Mouse (Mus musculus) left cerebral cortex, postnatal 14 days (tissue): Measurements from ENCODE around the gene Igf2bp3. TPM values are rescaled to one million over a fixed set of nuclear protein-coding genes. Genes with fewer than 3 reads are reported as not detected.

ENCODE experiments used
- DNase-seq, 2 experiments: peaks; one replicate each; pipeline ENCODE4 v3.0.0; 2021 to 2022; ENCODE audit warnings: low spot score in 2 of 2, mixed read lengths in 1 of 2
- intact Hi-C: fragments of 180-260 bp; cut with DNase I; formaldehyde crosslinking; loops from one replicate; pipeline ENCODE4 v1.15.1; 2025
- total RNA-seq, 2 experiments: library from RNA; stranded (reverse); gene quantifications; 2 replicates each; pipeline ENCODE4 v1.2.3; 2021

Igf2bp3 gene
- total RNA-seq, 2 experiments from 2014 or later, result 0.18 to 0.47 TPM

DNA sequence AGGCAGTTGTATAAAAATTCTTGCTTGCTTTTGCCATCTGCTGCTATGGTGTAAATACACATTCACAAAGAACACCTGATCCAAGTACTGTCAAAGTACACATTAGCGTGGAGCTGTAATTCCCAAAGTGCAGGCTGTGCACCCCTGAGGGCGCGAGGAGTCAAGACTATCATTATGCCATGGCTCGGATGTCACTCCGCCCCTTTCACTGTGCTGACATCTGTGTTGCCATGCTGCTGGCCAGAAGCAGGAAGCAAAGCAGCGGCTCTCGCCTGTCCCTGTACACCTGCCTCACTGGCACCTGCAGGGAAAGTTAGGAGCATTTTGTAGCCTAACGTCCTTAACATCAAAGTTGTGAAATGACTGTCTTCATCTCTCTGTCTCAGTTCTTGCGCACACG lies 19.6 kb downstream of the Igf2bp3 start:
- intact Hi-C loops, result no loop called here

GRCm38 (mm10) chr6:49194536-49194935 lies 20.2 kb downstream of the Igf2bp3 start:
- DNase-seq, result no peak
- intact Hi-C loops, result loop anchor here (5.0 kb wide), 1 partner anchor 137 kb away; no protein-coding TSS in a partner anchor

More for the DNA sequence above, 19.6 kb downstream of the Igf2bp3 start:
- DNase-seq, result no peak

DNA sequence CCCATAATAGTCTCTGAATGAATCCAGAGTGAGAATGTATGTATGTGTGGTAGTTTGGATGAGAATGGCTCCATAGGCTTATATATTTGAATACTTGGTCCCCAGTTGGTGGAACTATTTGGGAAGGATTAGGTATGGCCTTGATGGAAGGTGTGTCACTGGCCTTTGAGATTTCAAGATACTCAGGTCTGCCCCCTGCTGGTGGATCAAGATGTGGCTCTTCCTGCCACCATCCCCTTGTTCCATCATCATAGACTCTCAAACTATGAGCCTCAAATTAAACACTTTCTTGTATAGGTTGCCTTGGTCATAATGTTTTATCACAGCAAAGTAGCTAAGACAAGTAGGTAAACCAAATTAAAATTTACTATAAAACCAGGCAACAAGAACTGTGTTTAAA lies 25.4 kb downstream of the Igf2bp3 start:
- intact Hi-C loops, result no loop called here

GRCm38 (mm10) chr6:49187299-49187698 lies 27.5 kb downstream of the Igf2bp3 start:
- intact Hi-C loops, result no loop called here
- no peak for DNase-seq

More for the DNA sequence above, 25.4 kb downstream of the Igf2bp3 start:
- DNase-seq, result no peak

DNA sequence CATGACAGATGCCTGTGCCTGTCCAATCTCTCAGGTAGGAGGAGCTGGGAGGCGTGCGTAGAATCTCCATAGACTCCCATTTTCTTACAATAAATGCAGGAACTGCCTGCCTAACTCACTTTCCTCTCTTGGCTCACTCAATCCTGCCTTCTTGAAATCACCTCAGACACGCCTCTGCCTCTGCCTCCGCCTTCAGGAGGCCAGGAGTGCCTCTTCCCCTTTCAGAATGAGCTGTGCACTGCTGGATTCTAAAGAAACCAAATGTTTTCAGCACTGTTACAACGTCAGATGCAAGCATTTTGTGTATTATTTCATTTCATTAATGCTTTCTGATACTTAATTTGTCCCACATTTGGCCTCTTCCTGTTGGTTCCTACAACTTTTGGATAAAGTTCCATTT lies 38.7 kb downstream of the Igf2bp3 start:
- DNase-seq, result no peak
- intact Hi-C loops, result no loop called here

DNA sequence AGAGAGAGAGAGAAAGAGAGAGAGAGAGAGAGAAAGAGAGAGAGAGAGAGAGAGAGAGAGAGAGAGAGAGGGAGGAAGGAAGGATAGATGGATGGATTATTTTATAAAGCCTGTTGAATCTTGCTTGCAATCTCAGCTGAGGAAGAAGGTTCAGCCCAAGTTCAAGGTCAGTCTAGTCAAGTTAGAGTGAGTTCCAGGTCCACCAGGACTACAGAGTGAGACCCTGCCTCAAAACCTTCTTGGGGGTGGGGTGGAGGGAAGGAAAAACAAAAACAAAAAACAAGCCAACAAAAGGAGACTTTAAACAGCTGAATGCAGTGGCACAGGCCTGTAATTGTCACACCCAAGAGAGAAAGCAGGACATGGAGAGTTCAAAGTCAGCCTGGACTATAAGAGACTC lies 40.1 kb downstream of the Igf2bp3 start:
- no peak for DNase-seq
- intact Hi-C loops, result no loop called here

DNA sequence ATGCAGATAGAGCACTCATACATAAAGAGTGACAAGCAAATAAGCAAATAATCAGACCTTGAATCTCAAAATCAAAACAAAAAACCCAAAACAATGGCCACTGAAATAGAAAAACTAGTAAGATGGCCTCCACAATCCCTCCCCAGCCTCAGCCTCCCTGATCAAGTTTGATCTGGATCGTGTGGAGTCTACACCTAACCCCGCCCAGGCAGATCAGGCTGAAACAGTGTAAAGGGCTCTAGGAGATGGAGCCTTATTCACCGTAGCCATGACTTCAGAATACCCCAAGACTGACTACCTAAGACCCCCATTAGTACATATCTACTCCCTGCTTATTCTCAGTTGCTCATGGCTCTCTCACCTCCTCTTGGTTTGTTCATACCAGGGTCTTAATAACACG lies 41.1 kb downstream of the Igf2bp3 start:
- DNase-seq, result no peak
- intact Hi-C loops, result no loop called here

- DNase-seq, result no peak
- intact Hi-C loops, result no loop called here
These were observed 41.5 kb downstream of the Igf2bp3 start for GRCm38 (mm10) chr6:49173265-49173664.

DNA sequence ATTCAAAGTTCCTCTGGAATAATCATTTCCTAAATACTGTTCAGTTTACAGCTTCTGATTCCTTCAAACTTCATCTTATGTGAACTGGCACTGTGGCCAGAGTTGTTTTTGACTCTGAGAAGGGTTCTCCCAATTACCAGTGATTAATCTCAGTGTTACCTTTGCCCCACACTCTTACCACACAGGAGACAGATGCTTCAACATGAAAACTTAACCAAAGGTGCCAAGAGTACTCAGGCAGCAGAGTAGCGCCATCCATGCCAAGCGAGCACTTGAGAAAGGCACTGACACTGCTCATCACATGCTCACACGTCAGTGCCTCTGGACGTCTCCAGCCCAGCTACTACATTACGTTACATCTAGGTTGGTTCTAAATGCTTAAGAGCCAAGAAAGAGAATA lies 43.5 kb downstream of the Igf2bp3 start:
- intact Hi-C loops, result no loop called here
- no peak for DNase-seq

GRCm38 (mm10) chr6:49168648-49169047 lies 46.1 kb downstream of the Igf2bp3 start:
- intact Hi-C loops, result no loop called here
- no peak for DNase-seq

DNA sequence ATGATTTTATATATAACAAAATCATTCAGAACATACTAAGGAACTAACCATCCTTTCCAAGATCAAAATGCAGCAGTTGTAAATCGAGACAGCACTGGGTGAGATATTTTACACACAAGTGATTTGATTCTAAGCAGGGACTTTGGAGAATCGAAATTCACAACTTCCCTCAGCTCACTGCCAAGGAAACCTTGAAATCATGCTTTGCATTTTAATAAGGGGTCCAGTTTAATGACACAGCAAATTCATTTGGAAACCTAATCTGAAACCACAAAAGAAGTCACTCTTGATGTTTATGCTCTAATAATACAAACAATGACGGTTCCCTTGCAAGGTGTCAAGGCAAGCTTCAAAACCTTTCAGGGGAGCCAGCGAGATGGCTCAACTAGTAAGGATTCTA lies 47.4 kb downstream of the Igf2bp3 start:
- DNase-seq, result no peak
- intact Hi-C loops, result no loop called here

DNA sequence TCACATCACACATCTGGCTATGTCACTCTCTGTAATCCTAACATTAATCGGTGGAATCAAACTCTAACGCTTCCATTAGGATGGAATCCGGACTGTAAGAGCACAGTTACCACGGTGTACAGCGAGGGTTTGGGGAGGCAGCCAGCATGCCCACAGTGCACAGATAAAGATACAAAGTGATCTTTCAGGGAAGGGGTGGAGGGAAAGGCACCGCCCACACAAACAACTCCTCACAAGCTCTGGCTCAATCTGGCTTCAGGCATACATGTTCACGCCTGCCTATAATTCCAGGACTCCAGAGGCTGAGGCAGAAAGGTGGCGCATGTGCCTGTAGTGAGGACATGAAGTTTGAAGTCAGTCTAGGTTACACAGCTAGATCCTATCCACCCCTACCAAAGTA lies 48.4 kb downstream of the Igf2bp3 start:
- intact Hi-C loops, result no loop called here
- no peak for DNase-seq

- intact Hi-C loops, result no loop called here
These were observed 48.9 kb downstream of the Igf2bp3 start for GRCm38 (mm10) chr6:49165855-49166254.

DNA sequence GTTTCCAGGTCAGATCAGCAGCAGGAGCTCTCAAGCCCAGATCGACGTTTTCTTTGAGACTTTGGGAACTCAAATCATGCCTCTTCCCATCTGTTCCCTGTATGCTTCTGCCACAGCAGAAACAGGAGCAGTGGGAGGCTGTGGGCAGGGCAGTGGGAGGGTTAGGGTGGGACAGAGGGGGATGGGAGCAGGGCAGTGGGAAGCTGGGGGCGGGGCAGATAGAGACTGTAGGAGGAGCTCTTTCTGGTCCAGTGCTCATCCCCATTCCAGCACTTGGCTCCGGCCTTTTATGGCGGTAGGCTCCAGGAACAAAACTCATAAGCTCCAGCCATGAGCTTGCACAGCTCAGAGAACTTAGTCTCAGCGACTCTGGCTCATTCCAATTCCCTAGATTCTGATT lies 49.7 kb downstream of the Igf2bp3 start:
- intact Hi-C loops, result no loop called here
- no peak for DNase-seq

More at GRCm38 (mm10) chr6:49165855-49166254, 48.9 kb downstream of the Igf2bp3 start:
- no peak for DNase-seq

DNA sequence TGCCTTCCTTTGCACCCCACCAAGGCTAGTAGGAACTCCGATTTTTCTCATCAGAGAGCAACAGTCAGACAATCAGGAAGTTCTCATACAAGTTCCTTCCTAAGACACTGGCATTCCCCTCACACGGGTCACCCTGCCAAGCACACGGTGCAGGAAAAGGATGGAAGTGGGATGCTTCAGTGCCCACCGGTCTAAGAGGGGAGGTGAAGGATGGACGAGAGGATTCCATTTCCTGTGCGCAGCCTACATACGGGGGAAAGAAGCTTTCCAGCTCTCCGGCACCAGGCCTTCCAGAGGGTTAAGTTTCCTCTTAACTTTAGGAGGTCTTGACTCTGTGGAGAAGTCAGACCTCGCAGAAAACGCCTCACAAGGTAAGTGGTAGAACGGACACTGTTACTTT lies 50.1 kb downstream of the Igf2bp3 start:
- intact Hi-C loops, result no loop called here
- no peak for DNase-seq

DNA sequence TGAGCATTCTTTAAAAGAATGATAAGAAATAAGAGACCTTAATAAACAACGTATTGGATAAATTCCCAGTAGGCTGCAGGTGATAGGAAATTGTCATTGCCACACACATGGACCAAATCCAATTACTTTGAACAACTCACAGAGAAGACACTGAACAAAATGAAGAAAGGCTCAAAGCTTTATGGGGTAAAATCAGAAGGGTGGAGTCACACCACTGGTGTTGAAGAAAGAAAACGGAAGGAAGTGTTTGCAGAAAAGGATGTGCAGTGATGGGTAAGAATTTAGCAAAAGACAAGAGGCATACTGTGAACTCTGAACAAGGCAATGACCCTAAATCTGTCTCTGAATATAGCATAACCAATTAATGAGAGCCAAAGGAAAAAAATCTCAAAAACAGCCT lies 54.8 kb downstream of the Igf2bp3 start:
- intact Hi-C loops, result no loop called here
- DNase-seq, result no peak

DNA sequence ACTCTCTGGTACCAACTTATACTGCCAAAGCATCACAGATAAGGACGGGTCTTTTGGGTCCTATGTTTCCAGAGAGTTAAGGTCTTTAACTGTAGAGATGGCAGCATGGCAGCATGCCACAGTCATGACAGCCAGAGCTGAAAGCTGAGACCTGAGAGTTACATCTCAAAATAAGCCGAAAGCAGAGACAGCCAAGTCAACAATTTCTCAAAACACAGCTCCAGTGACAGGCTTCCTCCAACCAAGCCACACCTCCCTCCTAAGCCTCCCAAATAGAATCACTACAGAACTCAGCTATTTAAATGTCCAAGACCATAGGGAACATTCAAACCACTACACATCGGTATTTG lies 58.0 kb downstream of the Igf2bp3 start:
- no peak for DNase-seq
- intact Hi-C loops, result no loop called here

GRCm38 (mm10) chr6:49156170-49156825 lies 58.5 kb downstream of the Igf2bp3 start:
- no peak for DNase-seq
- intact Hi-C loops, result no loop called here

- no peak for DNase-seq
- intact Hi-C loops, result no loop called here
These were observed 63.3 kb downstream of the Igf2bp3 start for GRCm38 (mm10) chr6:49151465-49151864.

- intact Hi-C loops, result no loop called here
- DNase-seq, result no peak
These were observed 64.2 kb downstream of the Igf2bp3 start for GRCm38 (mm10) chr6:49150349-49151229.
